In the genomic region with DNA sequence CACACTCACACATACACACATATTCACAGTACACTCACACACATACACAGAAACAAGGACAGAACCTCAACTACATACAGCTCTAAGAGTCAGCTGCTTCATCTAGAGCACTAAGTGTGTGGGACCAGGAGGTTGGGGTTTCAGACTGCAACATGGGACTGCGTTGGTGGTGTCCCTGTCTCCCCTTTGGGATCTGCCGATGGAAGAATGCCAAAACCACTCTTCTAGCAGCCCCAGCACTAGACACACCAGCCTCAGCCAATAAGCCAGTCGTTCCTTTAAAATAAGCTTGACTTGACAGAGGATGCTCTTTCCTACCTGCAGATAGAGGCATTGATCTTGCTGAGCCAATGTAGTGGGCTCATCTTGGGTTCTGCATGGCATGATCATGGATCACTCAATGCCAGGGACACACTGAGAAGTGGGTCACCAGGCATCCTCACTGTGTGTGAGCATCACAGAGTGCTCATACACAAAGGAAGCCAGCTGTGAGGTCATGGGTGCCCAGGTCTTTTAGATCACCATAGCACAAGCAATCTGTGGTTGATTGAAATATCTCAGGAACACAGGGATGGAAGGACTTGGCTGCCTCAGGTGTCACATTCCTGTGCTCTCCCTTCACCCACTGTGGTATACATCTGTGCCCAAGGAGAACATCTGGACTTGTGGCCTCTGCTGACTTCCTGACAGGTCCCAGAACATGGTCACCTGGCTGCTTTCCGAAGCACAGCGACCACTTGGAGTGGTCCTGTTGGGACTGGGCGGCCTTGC, we compare ENCODE assay signal across 13 mouse cellular contexts. TPM values are rescaled to one million over a fixed set of nuclear protein-coding genes. Genes with fewer than 3 reads are reported as not detected.
"Had no signal": no experiment of that assay in that cellular context is flagged by ENCODE, and none has a peak within 500 bp of the region (broad histone marks: within the 10 kb centered on the region; RNA-seq: fewer than 3 reads in every experiment).

No protein-coding gene starts in this region.

- H3K9me3 ChIP-seq: limb, embryonic 10.5 days; liver, embryonic 15.5 days; midbrain, embryonic 15.5 days; neural tube, embryonic 12.5 days had no signal

- H3K36me3 ChIP-seq: limb, embryonic 10.5 days; liver, embryonic 15.5 days; midbrain, embryonic 15.5 days; neural tube, embryonic 12.5 days had no signal

- H3K27me3 ChIP-seq: liver, embryonic 15.5 days; midbrain, embryonic 15.5 days; neural tube, embryonic 12.5 days had no signal

- H3K9ac ChIP-seq: liver, embryonic 15.5 days; midbrain, embryonic 15.5 days; neural tube, embryonic 12.5 days had no signal

- ATAC-seq: midbrain, embryonic 15.5 days had no signal

- H3K4me1 ChIP-seq: liver, embryonic 15.5 days had no signal

- H3K4me2 ChIP-seq: liver, embryonic 11.5 days; liver, embryonic 15.5 days; midbrain, embryonic 15.5 days; neural tube, embryonic 12.5 days had no signal

- H3K4me3 ChIP-seq: left cerebral cortex, adult 2 months; limb, embryonic 10.5 days; liver, embryonic 15.5 days; midbrain, embryonic 15.5 days; neural tube, embryonic 12.5 days had no signal

- H3K27ac ChIP-seq: left cerebral cortex, adult 2 months; limb, embryonic 10.5 days; liver, embryonic 15.5 days; midbrain, embryonic 15.5 days; neural tube, embryonic 12.5 days; stomach, postnatal 0 days had no signal

- DNase-seq: kidney, postnatal 14 days; lung, adult 2 months; lung, postnatal 36 days; thymus, postnatal 4 days had no signal

RNA-seq across cellular contexts. Expression of a gene that starts 22.7 kb away (rescaled TPM):
- total RNA-seq: megakaryocyte progenitor cell, adult 5-6 weeks; neutrophil, adult 5-6 weeks had no signal
